Mouse (Mus musculus): ENCODE measurements around the gene Arhgap18.
"Not testable (repeated sequence)": the region's sequence is repeated elsewhere in the genome, so short reads cannot be mapped to it uniquely, and the experiment has no call there.

Gene Arhgap18

DNA sequence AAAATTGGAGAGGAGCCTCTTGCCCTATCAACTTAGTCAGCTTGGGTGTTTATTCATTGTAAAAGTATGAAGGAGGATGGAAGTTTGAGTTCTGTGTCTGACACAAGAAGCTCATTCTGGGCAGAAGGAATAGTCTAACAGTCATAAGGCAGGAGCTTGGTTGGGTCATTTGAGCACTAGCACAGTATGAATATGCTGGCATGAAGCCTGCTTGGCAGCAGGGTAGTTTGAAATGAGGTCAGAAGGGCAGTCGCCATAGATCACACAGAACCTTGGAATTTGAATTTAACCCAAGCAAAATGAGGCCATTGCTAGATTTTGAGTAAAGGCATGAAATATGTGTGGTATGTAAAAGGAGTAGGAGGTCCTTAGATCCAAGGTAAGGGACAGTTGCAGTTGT, 139.9 kb downstream of the Arhgap18 start:
- in situ Hi-C loops (cut with MseI, MboI) = loop anchor here (5.0 to 25.0 kb wide), 5 partner anchors 186 to 518 kb away; partner anchors contain the start of gene L3mbtl3 (in 2 of the 2)

DNA sequence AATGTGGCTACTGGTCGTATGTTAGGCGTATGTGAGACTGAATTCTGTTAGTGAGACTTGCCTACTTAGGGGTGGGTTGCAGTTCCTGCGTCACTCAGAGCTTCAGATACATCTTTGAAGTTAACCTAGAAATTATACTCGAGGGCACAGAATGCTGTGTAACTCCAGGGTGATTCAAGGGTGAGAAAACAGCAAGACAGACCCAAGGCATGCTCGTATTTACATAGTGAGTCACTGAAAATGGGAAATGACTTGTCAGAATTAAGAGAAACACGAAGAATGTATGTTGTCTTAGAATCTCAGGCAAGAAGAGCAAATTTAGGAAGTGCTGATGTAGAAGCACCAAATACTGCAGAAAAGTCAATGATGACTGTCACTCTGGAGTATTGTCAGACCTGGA, 142.5 kb downstream of the Arhgap18 start:
- in situ Hi-C loops (cut with MseI, MboI) = loop anchor here (10.0 to 25.0 kb wide), 4 partner anchors 191 to 521 kb away; partner anchors contain the start of gene L3mbtl3 (in 2 of the 2)

DNA sequence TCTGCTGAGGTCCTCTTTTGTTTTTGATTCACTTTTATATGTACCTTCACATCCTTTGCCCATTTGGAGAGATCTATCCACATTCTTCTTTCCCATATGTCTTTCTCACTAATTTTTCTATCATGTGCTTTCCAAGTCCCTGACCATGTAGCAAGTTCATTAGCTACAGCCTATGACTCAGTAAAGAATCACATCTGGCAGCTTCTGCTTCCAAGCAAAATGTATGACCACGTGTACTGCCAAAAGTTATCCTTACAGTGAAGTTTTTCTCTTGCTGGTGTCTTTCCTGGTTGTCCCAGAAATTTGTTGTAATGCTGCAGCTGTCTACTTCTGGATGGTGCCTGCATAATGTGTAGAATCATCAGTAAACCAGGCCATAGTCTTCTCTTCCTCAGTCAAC, 147.2 kb downstream of the Arhgap18 start:
- in situ Hi-C loops (cut with MseI, MboI) = no loop called here

DNA sequence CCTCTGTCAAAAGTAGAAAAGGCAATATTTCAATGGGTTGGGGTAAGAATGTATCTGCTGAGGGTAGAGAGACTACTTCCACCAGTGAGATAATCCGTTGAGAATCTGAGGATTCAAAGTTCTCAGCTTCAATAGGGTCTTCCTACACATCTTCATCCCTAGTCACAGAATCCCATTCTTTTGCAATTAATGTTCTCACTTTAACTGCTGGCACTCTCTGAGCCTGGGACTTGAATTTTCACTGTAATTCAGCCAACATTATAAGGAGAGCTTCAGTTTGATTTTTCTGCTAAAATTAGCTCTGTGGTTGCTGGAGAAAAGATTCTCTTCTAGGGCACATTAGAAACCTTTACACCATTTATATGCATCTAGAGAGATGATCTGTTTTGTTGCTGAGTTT, 150.6 kb downstream of the Arhgap18 start:
- in situ Hi-C loops (cut with MseI, MboI) = no loop called here

DNA sequence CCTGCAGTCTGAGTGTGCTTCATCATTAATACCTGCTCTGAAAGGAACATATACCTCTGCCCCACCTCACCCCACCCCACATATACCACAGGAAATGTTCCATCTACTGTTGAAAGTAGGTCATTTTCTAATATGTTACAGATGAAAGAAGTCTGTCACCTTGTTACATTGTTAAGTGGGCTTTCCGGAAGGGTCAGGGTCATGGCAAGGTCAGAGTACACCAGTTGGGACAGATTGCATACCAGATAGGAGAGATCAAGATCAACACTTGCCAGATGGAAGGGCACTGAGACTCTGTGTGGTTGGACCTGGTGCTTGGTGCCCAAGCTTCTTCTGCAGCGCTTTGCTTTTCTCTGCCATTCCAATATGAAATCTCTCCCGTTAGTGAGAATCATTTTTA, 158.0 kb downstream of the Arhgap18 start:
- in situ Hi-C loops (cut with MseI, MboI) = loop anchor here (10.0 kb wide), 1 partner anchor 84 kb away; no protein-coding TSS in a partner anchor

DNA sequence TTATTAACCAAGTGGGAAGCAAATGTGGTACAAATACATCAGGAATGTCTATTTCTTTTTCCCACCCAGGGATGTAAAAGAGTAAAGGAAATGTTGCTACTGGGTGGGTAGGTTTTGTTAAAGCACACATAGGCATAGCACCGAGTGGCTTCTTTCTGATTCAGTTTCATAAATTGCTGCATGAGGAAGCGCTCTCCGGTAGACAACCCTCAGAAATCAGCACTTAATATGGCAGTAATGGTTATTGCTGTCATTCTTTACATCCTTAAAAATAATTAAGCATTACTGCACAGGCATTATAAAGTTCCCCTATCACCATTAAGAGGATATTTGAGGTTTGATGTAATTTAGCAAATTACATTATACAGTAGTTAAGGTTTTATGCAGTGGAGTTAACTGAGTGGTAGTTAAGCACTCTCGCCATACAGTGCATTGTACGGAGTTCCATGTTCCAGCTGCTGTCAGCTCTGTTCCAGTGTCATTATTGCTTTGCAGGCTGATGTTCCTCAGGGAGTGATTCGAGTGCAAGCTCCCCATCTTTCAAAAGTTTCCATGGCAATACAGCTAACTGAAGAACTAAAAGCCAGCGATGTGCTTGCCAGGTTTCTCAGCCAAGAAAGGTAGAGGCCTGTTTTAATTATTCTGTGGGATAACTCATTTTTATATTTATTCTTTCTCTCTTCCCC, 159.0 kb downstream of the Arhgap18 start:
- in situ Hi-C loops (cut with MseI, MboI) = loop anchor here (10.0 kb wide), 1 partner anchor 83 kb away; no protein-coding TSS in a partner anchor

DNA sequence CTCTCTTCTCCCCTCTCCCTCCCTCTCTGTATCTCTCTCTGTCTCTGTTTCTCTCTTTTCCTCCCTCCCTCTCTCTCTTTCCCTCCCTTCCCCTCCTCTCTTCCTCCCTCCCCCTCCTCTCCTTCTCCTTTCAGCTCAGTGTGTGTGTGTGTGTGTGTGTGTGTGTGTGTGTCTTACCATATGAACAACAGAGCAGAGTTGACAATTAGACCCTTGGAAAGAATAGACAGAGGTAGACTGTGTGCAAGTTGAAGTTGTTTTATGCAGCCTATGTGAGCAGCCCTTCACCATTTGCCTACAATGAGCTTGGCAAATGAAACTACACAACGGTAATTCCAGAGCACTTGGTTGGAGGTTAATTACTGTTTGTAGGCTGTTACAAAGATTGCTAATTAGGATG, 159.6 kb downstream of the Arhgap18 start:
- in situ Hi-C loops (cut with MseI, MboI) = loop anchor here (10.0 kb wide), 1 partner anchor 82 kb away; no protein-coding TSS in a partner anchor

DNA sequence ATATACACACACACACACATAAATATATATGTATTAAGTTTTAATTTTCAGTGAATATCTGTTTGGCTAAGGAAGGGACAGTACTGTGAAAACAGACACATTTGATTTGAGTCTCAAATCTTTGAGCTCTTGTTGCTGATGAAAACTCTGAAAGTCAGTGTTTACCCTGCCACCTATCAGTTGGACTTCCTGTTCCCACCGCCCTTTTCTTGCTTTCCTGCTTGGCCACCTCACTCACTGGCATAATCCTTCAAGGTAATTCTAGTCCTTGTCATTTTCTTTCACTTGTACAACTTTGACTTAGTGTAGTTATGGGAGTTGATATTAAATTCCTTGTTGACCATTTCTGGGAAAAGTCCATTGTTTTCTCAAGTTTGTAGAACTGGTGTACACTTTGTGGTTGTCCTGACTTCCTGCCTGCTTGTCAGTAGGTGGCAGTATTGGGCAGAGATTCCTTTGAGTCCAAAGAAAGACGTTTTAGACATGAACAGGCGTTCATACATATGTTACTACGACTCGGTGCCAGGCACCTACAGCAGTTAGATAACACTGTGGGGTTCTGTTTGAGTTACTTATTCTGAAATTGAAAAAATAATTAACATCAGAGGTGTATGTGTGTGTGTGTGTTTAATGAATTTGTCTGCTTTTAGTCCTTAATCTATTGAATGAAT, 166.2 kb downstream of the Arhgap18 start:
- in situ Hi-C loops (cut with MseI, MboI) = loop anchor here (10.0 kb wide), 1 partner anchor 75 kb away; no protein-coding TSS in a partner anchor

DNA sequence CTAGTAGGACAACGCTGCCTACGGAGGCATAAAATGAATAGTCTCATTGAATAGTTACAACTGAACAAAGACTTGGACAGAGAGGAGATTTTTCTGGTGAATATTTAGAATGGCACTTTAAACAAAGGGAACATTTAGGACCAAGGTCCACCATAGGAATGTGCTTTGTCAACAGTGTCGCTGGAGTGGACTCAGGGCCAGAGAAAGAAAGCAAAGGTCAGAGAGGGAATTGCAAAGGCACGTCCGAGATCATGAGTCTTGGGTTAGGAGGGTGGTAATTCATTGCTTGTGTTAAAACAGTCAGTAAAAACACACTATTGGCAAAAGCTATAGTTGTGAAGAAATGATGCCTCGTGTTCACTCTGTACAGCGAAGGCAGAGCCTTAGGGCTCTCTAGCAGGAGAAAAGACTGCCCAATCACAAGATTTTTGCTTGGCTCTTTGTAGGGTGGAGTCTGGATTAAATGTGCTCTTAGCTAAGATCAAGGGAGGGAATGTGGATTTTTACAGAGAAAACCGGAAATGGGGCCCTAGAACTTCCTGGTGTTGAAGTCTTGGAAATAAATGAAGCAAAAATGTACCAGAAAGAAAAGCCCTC, 167.3 kb downstream of the Arhgap18 start:
- in situ Hi-C loops (cut with MseI, MboI) = no loop called here

DNA sequence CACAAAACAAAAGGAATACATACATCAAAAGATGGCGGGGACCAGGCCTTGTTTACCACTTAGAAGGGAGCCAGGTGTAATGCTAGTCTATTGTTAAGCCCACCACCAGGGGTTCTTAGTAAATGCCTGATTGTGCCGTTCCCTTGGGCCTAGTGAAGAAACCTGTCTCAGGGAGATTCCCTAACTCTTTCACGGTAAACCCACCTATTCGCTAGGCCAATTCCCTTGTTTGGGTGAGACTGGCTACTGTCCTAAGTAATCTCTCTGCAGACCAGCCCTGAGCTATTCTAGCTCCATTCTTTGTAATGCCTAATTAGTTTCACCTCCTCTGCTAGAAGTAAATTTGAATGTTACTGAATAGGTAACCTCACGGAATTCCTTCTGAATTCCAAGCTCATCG, 182.8 kb downstream of the Arhgap18 start:
- in situ Hi-C loops (cut with MseI, MboI) = not testable (repeated sequence)

DNA sequence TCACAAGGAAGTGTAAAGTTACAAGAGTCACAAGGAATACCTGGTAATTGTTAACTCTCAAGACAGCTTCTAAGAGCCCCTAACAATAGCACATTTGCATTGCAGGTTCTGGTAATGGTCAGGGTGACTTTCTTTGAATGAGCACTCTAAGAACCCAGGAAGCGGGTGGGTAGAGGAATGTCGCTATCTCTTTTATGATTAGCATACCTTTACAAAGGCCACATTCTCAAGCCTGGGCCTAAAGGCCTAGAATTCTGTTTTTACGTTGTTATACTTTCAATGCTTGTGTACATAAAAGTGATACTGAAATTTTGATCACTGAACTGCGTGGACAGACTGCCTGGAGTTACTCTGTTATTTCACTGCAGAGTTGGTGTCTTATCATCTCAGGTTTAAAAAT, 185.2 kb downstream of the Arhgap18 start:
- in situ Hi-C loops (cut with MseI, MboI) = not testable (repeated sequence)

DNA sequence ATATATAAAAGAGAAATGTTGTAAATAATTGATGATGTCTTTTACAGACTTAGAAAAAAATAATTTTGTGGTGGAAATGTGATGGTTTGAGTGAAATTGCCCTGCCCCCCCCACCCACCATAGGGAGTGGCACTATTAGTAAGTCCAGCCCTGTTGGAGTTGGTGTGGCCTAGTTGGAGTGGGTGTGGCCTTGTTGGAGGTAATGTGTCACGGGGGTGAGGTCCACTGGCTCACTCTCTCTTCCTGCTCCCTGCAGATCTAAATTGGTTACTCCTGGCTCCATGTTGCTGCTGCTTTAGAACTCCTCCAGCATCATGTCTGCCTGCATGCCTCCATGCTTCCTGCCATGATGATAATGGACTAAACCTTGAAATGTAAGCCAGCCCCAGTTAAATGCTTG, 186.3 kb downstream of the Arhgap18 start:
- in situ Hi-C loops (cut with MseI, MboI) = no loop called here

DNA sequence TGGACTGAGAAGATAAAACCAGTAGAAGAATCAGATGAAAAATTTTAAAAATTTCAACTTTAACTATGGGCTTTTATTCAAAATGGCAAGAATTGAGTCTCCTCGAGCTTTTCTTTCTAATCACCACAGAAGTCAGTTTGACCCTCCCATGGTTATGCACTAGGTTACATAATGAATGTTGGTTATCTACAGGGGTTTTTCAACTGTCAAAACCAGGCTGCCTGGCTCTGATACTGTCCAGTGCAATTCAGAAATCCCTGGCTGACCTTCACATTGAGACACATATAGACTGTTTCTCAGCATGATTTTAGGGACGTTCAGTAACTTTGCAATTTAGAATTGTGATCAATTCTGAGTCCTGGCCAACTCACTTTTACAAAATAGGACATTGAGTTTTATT, 195.1 kb downstream of the Arhgap18 start:
- in situ Hi-C loops (cut with MseI, MboI) = no loop called here

DNA sequence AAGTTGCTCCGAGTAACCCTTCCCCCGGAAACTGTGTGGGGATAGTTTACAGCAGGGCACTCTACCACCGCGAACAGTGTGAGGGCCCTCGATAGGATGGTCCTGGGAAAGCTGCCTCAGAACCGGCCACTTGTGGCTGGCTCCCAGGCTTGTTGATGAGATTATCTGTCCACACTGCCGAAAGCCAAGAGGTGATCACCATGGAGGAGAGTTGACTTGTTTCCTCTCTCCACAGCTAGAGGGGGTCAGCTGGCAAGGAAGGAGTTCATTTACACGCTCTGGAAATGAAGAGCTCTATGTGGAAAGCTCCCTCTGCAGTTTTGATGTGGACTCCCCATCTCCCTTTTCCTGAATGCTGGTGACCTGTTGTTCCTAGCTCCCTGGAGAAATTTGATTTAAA, 196.4 kb downstream of the Arhgap18 start:
- in situ Hi-C loops (cut with MseI, MboI) = no loop called here

DNA sequence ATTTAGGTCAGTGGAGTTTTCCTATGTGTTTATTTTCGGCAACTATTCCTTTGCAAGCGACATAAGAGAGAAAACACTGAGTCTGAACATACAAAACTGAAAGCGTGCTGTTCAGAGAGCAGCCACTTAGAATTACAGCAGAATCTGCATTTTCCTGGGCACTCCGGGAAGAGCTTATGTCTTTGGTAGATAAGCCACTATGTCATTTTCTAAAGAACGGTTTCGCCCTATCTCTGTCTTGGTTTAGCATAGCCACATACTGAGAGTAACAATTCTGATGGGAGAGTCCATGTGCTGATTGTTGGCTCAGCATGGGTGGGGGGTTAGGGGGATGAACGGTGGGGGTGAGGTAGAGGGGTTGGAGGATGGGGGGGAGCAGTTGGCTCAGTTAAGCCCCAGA, 197.2 kb downstream of the Arhgap18 start:
- in situ Hi-C loops (cut with MseI, MboI) = no loop called here

DNA sequence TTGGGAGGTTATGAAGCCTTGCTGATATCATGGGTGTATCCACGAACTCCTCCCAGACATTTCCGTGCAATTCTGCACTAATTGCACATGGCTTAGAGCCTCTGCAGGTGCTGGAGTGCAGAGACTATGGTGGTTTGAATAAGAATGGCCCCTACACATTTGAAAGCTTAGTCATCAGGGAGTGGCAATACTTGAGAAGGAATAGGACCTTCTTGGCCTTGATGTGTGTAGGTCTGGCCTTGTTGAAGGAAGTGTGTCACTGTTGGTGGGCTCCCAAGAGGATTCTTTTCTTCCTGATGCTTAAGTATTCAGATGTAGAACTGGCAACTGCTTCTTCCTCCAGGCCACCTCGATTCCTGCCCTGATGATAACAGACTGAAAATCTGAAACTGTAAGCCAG, 205.3 kb downstream of the Arhgap18 start:
- in situ Hi-C loops (cut with MseI, MboI) = no loop called here
